Mouse (Mus musculus) limb, embryonic 14.5 days (tissue): Measurements from ENCODE around the gene Rgs17. TPM values are rescaled to one million over a fixed set of nuclear protein-coding genes. Genes with fewer than 3 reads are reported as not detected.
"Not testable (repeated sequence)": the region's sequence is repeated elsewhere in the genome, so short reads cannot be mapped to it uniquely, and the experiment has no call there.

ENCODE experiments used
- ATAC-seq: fragments of 200-750 bp; cut with Nextera tagmentation; 2 replicates; pipeline ENCODE4 v1.8.0; 2017; ENCODE audit warnings: low read depth, moderate number of reproducible peaks, moderate TSS enrichment; ENCODE audit not compliant: low FRiP score
- DNase-seq: peaks from one replicate; pipeline ENCODE4 v3.0.0-alpha.2; 2015; ENCODE audit warnings: low spot score
- H3K27ac ChIP-seq: fragments of 300-500 bp; sonication (generic); replicated peaks from 2 replicates; pipeline ENCODE4 v1.5.1; 2014; ENCODE audit warnings: low read depth, mild to moderate bottlenecking, low read length, moderate library complexity, mixed read lengths
- H3K27me3 ChIP-seq: fragments of 300-500 bp; sonication (generic); 2 replicates; pipeline ENCODE4 v1.6.1; 2014; ENCODE audit warnings: low read length, mixed read lengths; ENCODE audit not compliant: control insufficient read depth, insufficient read depth
- H3K36me3 ChIP-seq: fragments of 300-500 bp; sonication (generic); 2 replicates; pipeline ENCODE4 v1.6.1; 2014; ENCODE audit warnings: mild to moderate bottlenecking, low read length, moderate library complexity, mixed read lengths; ENCODE audit not compliant: control insufficient read depth, insufficient read depth
- H3K4me1 ChIP-seq: fragments of 300-500 bp; sonication (generic); 2 replicates; pipeline ENCODE4 v1.6.1; 2014; ENCODE audit warnings: antibody characterized with exemption, low read length, mixed read lengths; ENCODE audit not compliant: control insufficient read depth, insufficient read depth
- H3K4me2 ChIP-seq: fragments of 300-500 bp; sonication (generic); replicated peaks from 2 replicates; pipeline ENCODE4 v1.6.1; 2014; ENCODE audit warnings: low read depth, mild to moderate bottlenecking, low read length, moderate library complexity; ENCODE audit not compliant: severe bottlenecking
- H3K4me3 ChIP-seq: fragments of 300-500 bp; sonication (generic); replicated peaks from 2 replicates; pipeline ENCODE4 v1.5.1; 2014; ENCODE audit warnings: low read length
- H3K9ac ChIP-seq: fragments of 300-500 bp; sonication (generic); 2 replicates; pipeline ENCODE4 v1.6.1; 2014; ENCODE audit warnings: mild to moderate bottlenecking, low read depth, low read length, moderate library complexity; ENCODE audit not compliant: severe bottlenecking
- H3K9me3 ChIP-seq: fragments of 300-500 bp; sonication (generic); 2 replicates; pipeline ENCODE4 v1.6.1; 2016; ENCODE audit warnings: low read length; ENCODE audit not compliant: control insufficient read depth
- POLR2A ChIP-seq: fragments of 200-500 bp; IDR thresholded peaks from 2 replicates; pipeline ENCODE4 v1.8.0; 2012; ENCODE audit warnings: inconsistent platforms, mild to moderate bottlenecking, moderate library complexity, borderline replicate concordance; ENCODE audit not compliant: insufficient read depth, insufficient read length; ENCODE audit errors: extremely low read depth
- WGBS: fragments of 180-500 bp; shearing (Covaris S2); extraction: QIAGEN DNeasy Blood & Tissue Kit; methylation state at CpG from one replicate; pipeline ENCODE4 v1.1.7; 2014; 5-methylcytosine and 5-hydroxymethylcytosine counted together
- polyA plus RNA-seq, 2 experiments: library from polyadenylated mRNA; depleted of rRNA in 1 of 2; stranded (reverse) in 1 of 2; unstranded in 1 of 2; fragments of >200 nt; fragmentation: Nextera tagmentation in 1 of 2; extraction: Ambion mirVana in 1 of 2; gene quantifications; 2 replicates each; pipeline versions ENCODE4 v1.2.1 to v1.2.3; 2012 to 2014

The Rgs17 gene
- polyA plus RNA-seq (2012; rRNA removed) = 0.57 and 0.64 TPM in 2 replicates
- 1.0 and 2.3 TPM in 2 replicates for polyA plus RNA-seq (2014; fragmentation: Nextera tagmentation; extraction: Ambion mirVana)

DNA sequence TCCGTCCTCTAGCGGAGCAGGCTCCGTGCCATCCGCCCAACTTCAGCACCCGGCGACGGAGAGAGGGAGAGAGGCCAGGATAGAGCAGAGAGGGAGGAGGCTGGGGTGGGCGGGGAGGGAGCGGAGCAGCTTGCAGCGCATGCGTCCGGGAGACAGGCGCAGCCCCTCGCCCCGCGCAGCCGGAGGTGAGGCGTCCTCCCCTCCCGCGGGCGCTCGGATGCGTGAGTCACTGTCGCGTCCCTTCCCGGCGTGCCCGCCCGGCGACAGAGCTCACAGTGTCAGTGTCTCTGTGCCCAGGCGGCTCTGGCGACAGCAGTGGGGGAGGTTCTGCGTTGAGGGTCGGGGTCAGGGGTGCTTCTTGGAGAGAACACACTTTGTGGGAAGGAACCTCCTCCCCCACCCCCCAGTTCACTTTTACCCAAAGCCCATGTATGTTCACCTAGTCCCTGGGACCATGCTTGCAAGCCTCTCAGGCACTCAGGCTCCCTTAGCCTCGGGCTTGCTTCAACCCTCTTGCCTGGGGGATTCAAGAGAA lies at the start of gene Rgs17:
Gene Rgs17, minus strand, starts transcription at position 107 of the 535 bp plus-strand sequence.
- DNase-seq (peak; percentile 61), ATAC-seq (peak; percentile 90)
- 0 out of 2 replicates have a peak, but pooled peaks have one; percentile 7 for TF ChIP-seq POLR2A
- 0% methylated on average over 13 of the region's 35 CpGs for WGBS
- H3K4me2 ChIP-seq = peak within 1 kb of the TSS; percentile 98
- peak within 1 kb of the TSS; percentile 61 for H3K4me3 ChIP-seq
- no peak within 1 kb of the TSS for H3K27ac ChIP-seq
- H3K9ac ChIP-seq = peak within 1 kb of the TSS; percentile 54
- H3K9me3 ChIP-seq = no peaks in the 10 kb centered on the region
- peaks cover 16% of the 10 kb centered on the region for H3K27me3 ChIP-seq
- H3K36me3 ChIP-seq = no peaks in the 10 kb centered on the region
- peaks cover 4% of the 10 kb centered on the region; the same call in 1 of the 2 replicates for H3K4me1 ChIP-seq

GRCm38 (mm10) chr10:5967655-5968054 lies 45.5 kb upstream of the Rgs17 start:
- no peaks in the 10 kb centered on the region for H3K27me3 ChIP-seq
- H3K4me1 ChIP-seq = no peaks in the 10 kb centered on the region
- no peak overlapping the region for H3K4me3 ChIP-seq
- 88% methylated on average over 2 of the region's 2 CpGs for WGBS
- no peak overlapping the region for H3K9ac ChIP-seq
- H3K9me3 ChIP-seq = no peaks in the 10 kb centered on the region
- ATAC-seq (no peak), DNase-seq (no peak)
- H3K36me3 ChIP-seq = no peaks in the 10 kb centered on the region
- H3K27ac ChIP-seq = no peak overlapping the region
- TF ChIP-seq POLR2A = no peak
- H3K4me2 ChIP-seq = no peak overlapping the region

- not testable (repeated sequence) for H3K9ac ChIP-seq, H3K9me3 ChIP-seq, H3K27ac ChIP-seq, ATAC-seq, H3K36me3 ChIP-seq, H3K4me1 ChIP-seq, H3K27me3 ChIP-seq, DNase-seq, H3K4me3 ChIP-seq, H3K4me2 ChIP-seq
Observed at GRCm38 (mm10) chr10:5953787-5954186, 31.6 kb upstream of the Rgs17 start.

- Histone ChIP-seq H3K27ac (no peak overlapping the region), H3K4me1 (peaks cover 4% of the 10 kb centered on the region; the same call in 1 of the 2 replicates), H3K9ac (no peak overlapping the region), H3K36me3 (no peaks in the 10 kb centered on the region), H3K9me3 (no peaks in the 10 kb centered on the region), H3K4me3 (no peak overlapping the region), H3K4me2 (no peak overlapping the region), H3K27me3 (peaks cover 16% of the 10 kb centered on the region)
- no peak for ATAC-seq
- TF ChIP-seq POLR2A = no peak
- DNase-seq = no peak
- WGBS = 57% methylated on average over 5 of the region's 5 CpGs
Observed at GRCm38 (mm10) chr10:5924261-5924660, 2.1 kb upstream of the Rgs17 start.

- 13% methylated on average over 9 of the region's 9 CpGs for WGBS
- no peaks in the 10 kb centered on the region for H3K36me3 ChIP-seq
- TF ChIP-seq POLR2A = no peak
- peaks cover 4% of the 10 kb centered on the region; the same call in 1 of the 2 replicates for H3K4me1 ChIP-seq
- H3K4me3 ChIP-seq = no peak overlapping the region
- H3K9me3 ChIP-seq = no peaks in the 10 kb centered on the region
- H3K27me3 ChIP-seq = peaks cover 16% of the 10 kb centered on the region
- DNase-seq (no peak), ATAC-seq (no peak)
- no peak overlapping the region for H3K9ac ChIP-seq
- H3K4me2 ChIP-seq = no peak overlapping the region
- H3K27ac ChIP-seq = no peak overlapping the region
Observed at GRCm38 (mm10) chr10:5923096-5923495, 896 bp upstream of the Rgs17 start.
